Mouse (Mus musculus): Measurements from ENCODE around the gene Tbc1d9b.
"Not testable (repeated sequence)": the region's sequence is repeated elsewhere in the genome, so short reads cannot be mapped to it uniquely, and the experiment has no call there.

Tbc1d9b gene

DNA sequence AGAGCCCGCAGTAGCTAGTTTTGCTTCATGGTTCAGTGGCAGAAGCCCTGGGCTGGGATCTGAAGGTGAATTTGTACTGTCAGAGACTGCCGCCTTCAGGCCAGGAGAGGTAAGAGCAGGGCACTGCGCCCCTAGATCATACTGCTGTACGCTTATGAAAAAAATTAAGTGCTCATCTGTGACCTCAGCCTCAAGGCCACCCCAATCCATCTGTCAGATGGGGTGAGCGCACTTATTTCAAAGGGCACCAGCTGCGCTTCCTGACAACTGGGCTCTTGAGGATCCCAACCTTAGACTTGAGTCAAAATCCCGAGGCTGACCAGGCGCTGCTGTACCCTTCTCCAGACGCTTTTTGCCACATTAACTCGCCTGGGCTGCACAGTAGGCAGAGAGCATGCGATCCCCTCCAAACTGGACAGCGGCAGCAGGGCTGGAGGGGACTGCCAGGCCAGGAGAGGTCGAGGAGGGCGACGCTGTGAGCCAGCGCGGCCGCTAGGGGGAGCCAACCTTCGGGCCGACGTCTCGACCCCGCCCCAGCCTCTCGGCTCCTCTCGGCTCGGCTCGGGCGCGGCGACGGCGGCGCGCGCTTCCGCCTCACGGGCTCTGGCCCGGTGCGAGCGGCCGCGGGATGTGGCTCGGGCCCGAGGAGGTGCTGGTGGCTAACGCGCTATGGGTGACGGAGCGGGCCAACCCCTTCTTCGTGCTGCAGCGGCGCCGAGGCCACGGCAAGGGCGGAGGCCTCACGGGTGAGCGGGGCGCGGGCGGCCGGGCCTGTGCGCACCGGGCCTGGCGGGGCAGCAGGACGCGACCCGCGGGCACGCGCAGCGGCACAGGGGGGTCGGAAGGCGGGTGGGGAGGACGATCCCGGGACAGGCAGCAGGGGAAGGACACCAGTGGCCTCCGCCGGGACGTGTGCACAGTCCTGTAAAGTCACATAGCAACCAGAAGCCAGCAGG, at the start of gene Tbc1d9b:
Gene Tbc1d9b (plus strand): TSS at position 586 of the 956 bp plus-strand sequence.
- DNase-seq: peak; percentile 92

DNA sequence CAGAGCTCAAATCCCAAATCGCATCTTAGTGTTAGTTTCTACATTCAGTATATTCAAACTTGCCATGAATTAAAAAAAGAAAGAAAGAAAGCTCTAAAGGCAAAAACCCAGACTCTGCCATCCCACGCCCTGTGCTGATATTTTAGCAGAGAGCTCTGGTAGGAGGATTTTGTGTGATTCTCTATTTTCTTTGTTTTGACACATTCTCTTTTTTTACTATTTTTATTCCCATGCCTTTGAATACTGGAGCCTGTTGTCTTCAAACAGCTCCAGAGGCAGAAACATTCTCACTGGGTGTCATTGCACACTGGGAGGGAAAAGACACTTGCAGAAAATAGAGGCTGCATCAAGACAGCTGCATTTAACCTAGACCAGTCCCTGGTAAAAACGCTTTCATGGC, 45.0 kb upstream of the Tbc1d9b start:
- no peak for DNase-seq

DNA sequence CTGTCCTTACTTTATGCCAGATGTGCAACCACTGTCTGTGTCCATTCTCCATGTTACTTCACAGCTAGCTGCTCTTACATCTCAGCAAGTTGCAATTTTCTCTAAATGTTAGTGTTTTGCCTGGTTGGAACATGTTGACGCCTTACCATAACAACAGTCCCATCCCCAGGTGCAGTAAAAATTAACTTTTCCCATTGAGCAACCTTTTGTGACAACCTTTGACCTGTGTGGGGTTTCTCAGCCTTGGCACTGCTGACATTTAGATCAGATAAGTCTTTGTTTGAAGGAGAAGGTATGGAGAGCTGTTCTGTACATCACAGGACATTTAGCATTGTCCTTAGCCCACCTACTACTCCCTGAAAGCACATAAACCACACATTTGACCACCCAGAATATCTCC, 41.4 kb upstream of the Tbc1d9b start:
- DNase-seq: no peak

DNA sequence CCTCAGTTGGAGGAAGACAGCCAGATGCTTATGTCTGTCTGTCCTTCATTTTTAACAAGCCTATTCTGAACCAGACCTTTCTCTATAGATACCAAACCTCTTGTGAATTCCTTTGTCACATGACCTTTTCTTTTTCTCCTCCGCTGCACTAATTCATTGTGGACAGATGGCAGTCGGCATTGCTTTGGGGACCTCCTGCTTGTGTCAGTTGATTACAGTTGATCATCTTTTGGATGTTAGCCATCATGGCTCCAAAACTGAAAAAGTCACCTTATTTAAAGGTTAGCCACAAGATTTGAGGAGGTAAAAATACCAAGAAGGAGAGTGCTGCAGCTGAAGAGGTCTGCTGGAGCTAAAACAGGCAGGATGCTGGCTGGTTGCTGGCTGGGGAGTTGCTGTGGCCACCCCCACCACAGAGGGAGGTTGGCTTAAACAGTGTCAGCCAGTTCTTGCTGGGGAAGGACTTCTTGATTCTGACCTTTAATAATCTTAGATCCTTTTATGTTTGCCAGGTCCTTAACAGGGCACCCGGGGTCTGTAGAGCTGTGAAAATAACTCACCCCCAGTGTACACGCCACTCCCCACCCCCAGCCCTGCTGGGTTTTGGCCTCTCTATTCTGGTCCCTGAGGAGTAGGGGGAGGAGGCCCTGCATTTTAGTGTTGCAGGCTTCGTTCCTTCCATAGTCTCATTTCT, 40.1 kb upstream of the Tbc1d9b start:
- DNase-seq: peak; percentile 76

DNA sequence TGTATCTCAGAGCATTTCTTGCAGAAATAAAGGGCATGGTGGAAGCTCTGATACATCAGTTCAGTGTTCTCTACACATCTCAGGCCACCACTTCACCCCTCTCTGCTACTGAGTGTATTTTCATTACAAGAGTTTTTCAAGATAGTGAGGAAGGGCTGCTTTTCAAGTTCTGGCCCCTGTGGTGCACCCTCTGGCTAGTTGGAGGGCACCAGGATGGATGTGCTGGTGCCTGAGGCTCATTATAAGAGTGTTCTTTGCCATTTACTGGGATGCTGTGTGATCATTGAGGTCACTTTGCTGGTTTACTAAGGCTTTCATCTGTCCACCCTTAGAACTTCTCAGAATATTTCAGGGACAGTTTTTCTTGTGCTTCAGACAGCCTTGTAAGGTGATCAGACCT, 39.5 kb upstream of the Tbc1d9b start:
- no peak for DNase-seq

DNA sequence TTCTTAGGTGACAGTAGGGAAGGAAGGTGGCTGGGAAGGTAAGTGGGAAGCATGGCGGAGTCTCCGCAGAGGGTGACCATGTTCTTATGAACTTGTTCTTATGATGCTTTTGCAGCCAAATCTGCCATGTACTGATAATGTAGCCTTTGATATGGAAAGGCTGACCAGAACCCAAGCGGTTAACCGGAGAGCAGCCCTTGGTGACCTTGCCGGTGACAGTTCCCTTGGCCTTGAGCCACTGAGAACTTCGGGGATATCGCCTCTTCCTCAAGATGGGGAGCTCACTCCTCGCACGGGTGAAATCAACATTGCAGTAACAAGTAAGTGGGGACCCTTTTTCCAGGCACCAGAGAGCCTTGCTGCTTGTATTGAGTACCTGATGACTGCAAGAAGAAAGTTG, 35.5 kb upstream of the Tbc1d9b start:
- no peak for DNase-seq

DNA sequence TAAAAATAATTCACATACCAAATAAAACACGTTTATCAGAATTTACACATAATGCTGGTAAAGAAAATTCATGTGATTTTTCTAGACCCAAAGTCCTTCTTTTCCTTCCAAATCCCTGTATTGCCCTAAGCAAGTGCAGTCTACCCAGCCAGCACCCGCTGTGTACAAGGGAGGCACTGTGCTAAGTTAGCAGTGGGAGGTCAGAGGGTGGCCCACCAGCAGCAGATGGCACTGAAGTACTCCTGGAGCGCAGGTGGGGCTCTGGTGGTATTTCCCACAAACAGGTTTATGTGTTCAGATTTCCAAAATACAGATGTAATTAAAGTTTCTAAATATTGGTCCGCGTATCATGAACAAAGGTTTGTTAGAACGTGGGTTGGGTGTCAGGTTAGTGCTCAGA, 34.1 kb upstream of the Tbc1d9b start:
- no peak for DNase-seq

DNA sequence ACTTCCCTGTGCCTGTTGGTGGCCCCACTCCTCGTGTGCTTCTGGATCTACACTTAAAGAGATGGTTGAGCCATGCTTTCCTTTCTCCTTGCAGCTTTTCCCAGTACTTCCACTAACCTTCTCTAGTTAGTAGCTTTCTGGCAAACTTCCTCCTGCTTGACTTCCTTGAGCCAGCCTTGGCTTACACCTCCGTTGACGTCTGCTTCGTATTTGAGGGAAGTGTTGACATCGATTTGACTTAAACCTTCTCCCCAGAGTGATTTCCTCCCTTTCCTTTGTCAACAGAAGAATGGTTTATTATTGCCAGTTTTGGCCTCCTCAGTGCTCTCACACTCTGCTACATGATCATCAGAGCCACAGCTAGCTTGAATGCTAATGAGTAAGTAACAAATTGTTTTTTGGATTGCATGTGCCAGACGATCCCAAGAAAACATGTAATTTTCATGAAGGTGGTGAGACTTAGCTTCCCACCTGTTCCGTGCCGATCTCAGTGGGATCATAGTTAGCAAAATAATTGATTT, 32.2 kb upstream of the Tbc1d9b start:
- no peak for DNase-seq

DNA sequence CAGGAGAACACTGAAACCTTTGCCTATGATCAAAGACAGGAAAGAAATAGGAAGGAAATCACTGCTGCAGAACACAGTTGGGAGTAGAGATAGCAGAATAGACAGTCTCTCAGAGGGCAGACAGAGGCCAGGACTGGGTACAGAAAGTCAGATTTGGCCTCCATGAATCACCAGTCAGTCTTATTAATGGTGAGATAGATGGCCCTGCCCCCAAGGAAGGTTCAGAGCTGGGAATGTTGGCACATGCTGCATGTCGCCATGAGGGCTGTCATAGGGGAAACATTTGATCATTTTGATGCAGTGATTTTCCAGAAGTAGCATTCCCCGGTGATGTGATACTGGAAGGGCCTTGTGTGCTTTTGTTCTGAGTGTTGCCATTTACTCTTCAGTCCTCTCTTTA, 31.5 kb upstream of the Tbc1d9b start:
- no peak for DNase-seq

DNA sequence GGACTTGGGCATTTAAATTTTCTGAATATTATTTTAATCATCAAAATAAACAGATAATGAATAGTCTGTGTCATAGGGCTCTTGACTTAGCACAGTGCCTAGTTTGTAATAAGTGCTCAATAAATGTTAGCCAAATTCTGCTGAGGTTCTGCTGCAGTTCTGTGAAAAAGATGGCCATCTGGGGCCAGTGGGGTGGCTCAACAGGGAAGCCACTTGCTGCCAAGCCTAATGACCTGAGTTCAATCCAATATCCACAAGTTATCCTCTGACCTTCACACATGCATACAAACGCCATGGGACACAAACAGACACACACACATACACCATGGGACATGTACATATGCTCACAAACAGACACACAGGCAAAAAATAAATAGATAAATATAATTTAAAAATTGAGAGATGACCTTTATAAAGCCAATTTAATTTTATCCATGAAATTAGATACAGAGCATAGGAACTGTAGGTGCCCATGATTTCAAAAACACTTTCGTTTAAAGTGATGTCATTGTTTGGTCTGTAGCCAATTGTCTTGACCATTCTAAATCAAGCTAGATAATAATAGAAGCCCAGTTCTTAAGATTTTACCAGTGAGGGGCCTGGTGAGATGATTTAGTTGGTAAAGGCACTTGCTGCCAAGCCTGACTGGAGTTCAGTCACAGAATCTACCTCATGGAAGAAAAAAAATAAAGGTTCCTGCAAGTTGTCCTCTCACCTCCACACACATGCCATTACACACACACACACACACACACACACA, 30.5 kb upstream of the Tbc1d9b start:
- DNase-seq: no peak

DNA sequence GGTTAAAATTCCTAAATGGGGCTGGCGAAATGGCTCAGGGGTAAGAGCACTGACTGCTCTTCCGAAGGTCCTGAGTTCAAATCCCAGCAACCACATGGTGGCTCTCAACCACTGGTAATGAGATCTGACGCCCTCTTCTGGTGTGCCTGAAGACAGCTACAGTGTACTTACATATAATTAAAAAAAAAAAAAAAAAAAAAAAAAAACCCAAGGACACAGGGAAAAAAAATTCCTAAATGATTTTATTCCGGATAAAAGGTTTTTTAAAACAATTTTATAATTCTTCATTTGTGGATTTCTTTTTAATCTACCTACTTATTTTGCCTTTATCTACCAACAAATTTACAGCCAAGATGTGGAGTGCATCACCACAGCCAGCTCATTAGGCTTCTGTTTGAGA, 29.2 kb upstream of the Tbc1d9b start:
- not testable (repeated sequence) for DNase-seq

DNA sequence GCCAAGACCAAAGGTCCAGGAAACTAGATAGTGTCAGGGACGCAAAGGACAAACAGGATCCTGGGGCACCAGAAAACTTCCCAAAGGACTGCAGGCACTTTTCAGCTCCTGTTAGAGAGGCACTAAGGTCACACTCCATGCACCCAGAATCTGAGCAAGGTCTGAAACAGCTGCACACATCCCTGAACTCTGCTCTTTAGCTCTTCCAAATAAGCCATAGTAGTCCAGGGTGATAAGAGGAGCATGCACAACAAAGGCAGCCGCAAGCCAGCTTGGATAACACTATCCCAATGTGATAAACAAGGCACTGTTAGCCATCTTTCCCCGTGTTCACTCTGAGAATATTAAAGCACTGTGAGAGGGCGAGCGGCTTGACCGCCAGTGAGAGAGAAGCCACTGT, 27.2 kb upstream of the Tbc1d9b start:
- no peak for DNase-seq

DNA sequence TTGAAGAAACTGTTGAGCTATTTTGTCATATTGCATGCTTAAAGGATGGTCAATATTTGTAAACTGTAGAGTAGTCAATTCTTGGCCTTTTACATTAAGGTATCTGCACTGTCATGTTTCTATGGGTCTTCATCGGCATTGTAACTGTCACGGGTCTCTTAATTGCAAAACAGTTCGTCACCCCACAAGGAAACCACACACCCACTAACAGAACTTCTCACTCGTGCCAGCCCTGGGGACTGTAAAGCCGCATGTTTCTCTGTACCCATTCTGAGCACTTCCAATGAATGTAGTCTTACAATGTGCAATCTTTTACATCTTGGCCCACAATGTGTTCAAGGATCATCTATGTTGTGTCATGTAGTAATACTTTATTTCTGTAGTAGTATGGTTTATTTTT, 26.0 kb upstream of the Tbc1d9b start:
- no peak for DNase-seq

DNA sequence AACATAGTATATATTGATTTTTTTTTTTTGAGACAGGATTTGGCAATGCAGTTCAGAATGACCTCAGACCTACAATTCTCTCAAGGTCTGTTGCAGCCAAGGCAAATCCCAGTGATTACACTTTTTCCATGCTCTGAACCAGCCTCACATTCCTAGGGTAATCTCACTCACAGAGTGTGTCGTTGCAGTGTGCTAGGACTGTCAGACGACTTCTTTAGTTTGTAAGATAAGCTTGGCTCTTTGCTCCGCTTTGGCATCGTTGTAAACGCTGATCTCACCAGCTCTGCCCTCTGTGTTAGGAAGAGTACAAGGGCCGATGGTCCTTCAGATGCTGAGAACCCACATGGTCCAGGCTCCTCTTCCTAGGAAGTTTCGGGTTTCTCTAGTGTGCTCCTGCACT, 25.2 kb upstream of the Tbc1d9b start:
- DNase-seq: no peak

DNA sequence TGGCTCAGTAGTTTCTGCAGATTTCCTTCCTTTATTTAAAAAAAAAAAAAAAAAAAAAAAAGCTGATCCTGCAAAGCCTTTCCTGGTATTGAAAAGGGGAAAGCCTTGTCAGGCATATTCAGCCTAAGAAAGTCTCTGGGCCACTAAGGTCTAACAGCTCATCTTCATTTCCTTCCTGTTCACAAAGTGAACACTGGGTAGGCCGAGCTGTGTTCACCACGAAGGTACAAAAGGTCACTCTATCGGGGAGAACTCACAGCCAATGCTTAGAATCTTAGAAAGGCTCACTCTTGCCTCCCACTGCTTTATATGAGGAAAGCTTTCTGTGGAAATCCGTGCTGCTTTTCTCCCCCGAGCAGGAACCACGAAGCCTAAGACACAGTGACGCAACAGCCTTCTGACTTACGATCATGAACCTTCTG, 22.4 kb upstream of the Tbc1d9b start:
- no peak for DNase-seq

DNA sequence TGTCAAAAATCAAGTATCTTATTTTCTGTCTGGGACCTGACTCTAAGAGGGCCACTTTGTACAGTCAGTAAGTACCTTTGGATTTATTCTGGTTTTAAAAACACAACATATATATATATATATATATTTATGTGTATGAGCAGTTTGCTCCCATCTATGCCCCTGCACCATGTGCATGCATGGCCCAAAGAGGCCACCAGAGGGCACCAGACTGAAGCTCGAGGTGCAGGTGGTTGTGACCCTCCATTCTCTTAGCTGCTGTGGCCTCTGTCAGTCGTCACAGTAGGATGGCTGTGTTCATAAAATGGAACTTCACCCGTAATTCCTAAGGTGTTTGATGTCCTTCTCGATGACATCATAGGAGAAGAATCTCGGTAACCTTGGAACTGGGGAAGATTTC, 16.9 kb upstream of the Tbc1d9b start:
- DNase-seq: peak; percentile 77

DNA sequence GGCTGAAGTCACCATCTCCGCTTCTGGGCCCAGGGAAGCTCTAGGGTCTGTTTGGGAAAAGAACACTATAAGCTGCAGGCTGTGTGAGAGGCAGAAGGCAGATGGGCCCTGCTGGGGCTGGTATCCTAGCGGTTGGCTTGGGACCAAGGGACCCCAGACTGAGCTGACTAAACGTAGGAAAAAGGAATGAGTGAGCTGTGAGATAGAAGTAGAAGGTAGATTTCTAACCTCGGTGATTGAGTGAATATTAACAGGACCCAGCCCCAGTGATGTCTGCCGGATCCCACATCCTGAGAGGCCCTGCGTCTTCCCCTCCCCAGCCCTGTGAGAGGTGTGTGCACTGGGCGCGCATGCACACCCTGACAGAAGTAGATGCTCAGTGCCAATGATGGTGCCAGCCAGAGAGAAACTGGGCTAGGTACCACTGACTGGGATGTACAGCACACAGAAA, 8.5 kb upstream of the Tbc1d9b start:
- no peak for DNase-seq

DNA sequence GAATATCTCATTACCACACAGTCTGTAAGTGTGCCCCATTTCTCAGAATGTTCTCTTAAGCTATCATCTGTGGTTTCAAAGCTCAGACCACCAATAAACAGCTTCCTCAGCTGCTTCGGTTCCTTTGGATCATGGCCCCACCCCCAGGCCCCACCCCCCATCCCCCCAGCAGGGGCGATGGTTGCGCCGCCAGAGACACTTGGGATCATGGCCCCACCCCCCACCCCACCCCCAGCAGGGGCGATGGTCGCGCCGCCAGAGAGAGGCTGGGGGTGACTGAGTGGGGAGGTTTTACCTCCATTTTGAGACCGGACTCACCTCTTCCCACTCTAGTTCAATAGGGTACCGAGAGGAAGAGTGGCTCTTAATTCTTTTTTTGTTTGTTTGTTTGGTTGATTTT, 3.4 kb upstream of the Tbc1d9b start:
- DNase-seq: peak; percentile 11

DNA sequence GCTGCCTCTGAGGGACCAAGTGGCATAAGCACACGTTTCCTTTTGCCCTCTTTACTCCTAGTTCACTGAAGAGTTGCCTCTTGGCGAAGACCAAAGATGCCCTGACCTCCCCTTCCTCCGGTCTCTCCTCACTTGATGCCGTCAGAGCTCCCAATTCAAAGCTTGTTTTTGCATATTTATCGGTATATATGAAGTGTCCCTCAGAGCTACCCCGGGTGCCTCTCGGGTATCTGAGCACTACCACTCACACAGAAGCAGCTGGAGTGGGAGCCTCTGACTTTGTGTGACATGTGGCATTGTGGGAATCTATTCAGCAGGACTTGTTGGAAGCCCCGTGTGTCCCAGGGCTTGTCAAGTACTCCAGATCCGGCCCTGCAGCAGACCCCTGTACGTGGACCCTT, 605 bp downstream of the Tbc1d9b start:
- peak; percentile 29 for DNase-seq

DNA sequence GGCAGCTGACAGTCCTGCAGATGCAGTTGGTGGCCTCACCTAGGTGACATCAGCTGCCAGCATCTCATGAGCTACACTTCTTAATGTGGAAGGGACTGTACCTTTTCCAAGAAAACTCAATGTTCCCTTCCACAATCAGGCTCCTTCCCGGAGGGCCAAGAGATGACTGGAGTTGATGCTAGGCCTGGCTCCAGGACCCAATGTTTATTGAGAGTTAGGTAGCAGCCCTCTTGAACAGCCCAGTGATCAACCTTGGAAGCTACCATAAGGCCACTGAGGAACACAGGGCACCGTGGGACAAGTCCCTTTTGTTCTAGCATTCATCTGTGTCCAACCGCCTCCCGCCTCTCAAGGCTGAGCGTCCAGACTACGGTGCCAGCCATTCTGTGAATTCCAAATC, 1.1 kb downstream of the Tbc1d9b start:
- DNase-seq: no peak

DNA sequence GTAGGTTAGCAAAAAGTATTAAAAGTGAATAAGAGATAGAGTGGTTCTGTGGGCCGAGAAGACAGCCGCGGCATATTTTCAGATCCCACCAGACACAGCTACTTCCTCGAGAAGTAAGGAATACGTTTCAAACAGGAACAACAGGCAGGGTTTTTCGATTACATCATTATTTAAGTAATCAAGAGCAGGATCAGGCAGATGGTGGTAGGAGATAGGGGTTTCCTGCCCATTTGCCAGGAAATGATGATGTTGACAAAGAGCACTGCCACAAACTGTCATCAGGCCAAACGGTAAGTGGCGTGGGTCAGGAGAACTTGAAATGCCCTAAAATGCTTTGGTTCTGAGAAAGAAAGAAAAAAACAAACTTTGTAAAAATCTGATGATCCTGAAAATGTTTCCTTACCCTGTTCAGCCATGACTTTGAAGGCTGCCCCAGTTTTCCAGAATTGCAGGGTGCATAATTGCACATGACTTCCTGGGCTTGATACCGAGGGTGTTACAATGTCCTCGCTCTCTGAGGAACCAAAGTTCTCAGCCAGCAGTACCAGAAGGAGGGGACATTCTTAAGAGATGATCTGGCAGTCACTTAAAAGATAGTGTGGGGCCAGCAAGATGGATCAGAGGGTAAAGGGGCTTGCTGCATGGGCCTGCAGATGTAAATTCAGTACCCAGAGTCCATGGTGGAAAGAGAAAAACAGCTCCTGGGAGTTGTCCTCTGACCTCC, 3.1 kb downstream of the Tbc1d9b start:
- no peak for DNase-seq

DNA sequence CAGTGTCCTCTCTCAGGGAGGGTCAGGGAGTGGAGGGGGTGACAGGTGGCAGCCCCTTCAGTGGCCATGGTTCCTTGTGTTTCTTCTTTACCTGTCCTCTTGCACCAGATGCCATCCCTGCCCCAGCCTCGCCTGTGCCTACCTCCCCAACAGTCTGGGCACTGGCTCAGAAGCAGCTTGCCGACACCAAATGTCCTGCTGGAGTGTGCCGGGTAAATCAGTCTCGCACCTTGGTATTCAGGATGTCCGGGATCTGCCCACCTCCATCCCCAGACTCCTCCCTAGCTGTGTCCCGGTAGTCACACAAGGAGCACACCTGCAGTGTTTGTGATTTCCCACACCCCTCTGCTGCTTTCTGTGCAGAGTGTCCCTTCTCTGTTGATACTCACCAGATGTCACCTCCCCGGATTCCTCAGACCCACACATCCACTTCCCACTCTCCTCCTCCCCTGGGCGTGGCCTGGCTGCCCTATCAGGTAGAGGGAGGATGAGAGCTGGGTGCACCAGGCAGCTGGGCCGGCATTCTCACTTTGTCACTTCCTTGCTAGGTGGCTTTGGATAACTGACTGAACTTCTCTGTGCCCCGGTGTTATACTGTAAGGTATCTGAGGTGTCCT, 7.1 kb downstream of the Tbc1d9b start:
- DNase-seq: no peak

All from retina, postnatal 1 day (tissue).